Comparison of ENCODE assay signal across 15 mouse cellular contexts in the genomic region with DNA sequence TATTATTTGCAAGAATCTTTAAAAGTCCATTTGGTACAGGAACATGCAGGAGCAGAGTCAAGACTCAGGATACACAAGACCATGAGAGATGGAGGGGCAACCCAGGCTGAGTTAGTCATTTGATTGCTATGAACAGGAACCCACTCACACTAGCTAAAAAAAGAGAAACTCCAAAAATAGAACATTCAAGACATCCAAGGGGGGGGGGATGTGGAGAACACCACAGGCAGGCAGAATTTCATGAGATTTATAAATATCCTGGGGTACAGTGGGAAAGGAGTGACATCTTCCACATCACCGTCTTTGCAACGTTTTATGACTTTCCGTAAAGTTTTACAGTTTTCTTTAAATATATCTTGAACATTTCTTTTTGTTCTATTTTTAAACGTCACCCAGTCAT.
"Had no signal": no experiment of that assay in that cellular context is flagged by ENCODE, and none has a peak within 500 bp of the region (broad histone marks: within the 10 kb centered on the region; RNA-seq: fewer than 3 reads in every experiment).

No protein-coding gene starts in this region.

- ATAC-seq: liver, embryonic 12.5 days had no signal

- H3K27me3 ChIP-seq: limb, embryonic 12.5 days had no signal

- H3K9ac ChIP-seq: limb, embryonic 12.5 days; liver, embryonic 12.5 days; liver, embryonic 15.5 days had no signal

- H3K9me3 ChIP-seq: limb, embryonic 12.5 days; liver, embryonic 12.5 days; liver, embryonic 15.5 days had no signal

- H3K4me1 ChIP-seq: limb, embryonic 12.5 days; liver, embryonic 15.5 days had no signal

- H3K4me2 ChIP-seq: limb, embryonic 12.5 days; liver, embryonic 12.5 days; liver, embryonic 15.5 days; midbrain, embryonic 11.5 days had no signal

- DNase-seq: kidney, adult 2 months; kidney, postnatal 25 days; liver; lung, adult 2 months; lung, postnatal 14 days; lung, postnatal 4 days; midbrain, embryonic 14.5 days; thymus, adult 18-20 months; thymus, postnatal 36 days had no signal

- H3K27ac ChIP-seq: kidney, postnatal 0 days; layer of hippocampus, adult 2 months; limb, embryonic 12.5 days; liver, embryonic 12.5 days; liver, embryonic 15.5 days had no signal

- H3K36me3 ChIP-seq: limb, embryonic 12.5 days; liver, embryonic 12.5 days; liver, embryonic 15.5 days had no signal

- H3K4me3 ChIP-seq: layer of hippocampus, adult 2 months; limb, embryonic 12.5 days; liver, embryonic 12.5 days; liver, embryonic 15.5 days had no signal
